Mouse (Mus musculus) frontal cortex, adult 2 months (tissue): ENCODE measurements at regions not wholly inside any gene's neighbourhood (a gene's known extent, or its start where the extent isn't known, plus 50 kb on each side); places are given as distances from the start of the nearest gene placed in this dataset.
A peak's percentile ranks its signal among the peaks of the same experiment; 100 is the strongest.
"Not testable (repeated sequence)": the region's sequence is repeated elsewhere in the genome, so short reads cannot be mapped to it uniquely, and the experiment has no call there.

ENCODE experiments used
- DNase-seq, 2 experiments: peaks; one replicate each; pipeline ENCODE4 v3.0.0; 2022; ENCODE audit warnings: low spot score in 1 of 2; ENCODE audit errors: extremely low spot score in 1 of 2

- DNase-seq = peak in 1 of 2 experiments; percentile 63
These were observed 112.7 kb upstream of the Grin3a start for GRCm38 (mm10) chr4:49958275-49958674.

DNA sequence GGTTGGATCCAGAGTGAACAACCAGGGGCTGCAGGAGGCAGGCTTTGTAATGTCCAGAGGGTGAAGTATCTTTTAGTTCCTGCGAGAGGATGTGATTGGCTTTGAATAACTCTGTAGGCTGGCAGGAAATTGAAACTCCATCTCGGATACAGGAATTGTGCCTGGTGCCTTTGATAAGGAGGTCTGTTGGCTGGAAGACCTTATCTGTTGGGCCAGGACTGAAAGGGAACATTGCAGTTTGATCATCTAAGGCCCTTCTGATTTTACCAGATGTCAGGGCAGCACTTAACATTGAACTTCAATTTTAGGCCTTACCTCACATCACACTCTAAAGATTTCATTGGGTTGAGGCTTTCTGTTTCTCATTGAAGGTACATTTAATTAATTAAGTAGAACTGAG lies 111.3 kb upstream of the Grin3a start:
- no peak for DNase-seq

DNA sequence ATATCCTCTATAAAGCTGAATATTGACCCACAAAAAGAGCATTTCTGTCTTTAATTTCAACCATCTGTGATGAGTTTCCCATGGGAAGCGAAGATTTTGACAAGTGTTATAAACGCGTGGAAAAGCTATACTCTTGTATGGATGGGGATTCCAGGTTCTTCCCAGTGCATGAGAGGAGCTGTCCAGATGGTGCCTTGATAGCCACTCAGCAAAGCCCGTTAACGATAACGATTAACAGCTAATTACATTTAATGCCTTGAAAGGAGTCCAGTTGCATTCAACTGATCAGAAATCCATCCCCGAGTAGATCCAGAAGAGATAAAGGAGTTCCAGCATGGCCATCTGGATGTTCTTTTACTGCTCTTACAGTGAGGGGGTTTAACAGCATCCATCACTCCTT lies 100.8 kb upstream of the Grin3a start:
- no peak for DNase-seq

DNA sequence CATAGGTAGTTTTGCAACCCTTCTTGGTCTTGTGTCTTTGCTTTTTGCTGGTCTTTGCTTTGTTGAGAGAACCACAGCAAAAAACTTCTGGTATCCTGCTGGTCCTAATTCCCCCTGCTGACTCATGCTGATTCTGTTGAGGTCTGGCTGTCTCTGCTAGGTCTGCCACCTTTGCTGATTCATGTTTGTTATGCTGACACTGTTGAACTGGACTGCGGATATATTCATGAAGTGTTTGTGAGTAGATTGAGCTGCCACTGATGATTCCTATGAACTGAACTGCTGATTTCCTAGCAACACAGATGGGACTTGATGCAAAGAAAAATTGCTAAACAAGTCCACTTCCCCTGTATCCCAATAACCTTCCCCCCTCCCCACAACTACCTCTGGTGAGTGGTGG lies 91.9 kb upstream of the Grin3a start:
- DNase-seq = no peak

- not testable (repeated sequence) for DNase-seq
These were observed 84.1 kb upstream of the Grin3a start for GRCm38 (mm10) chr4:49929636-49930035.

GRCm38 (mm10) chr4:49927045-49927444 lies 81.5 kb upstream of the Grin3a start:
- DNase-seq = no peak

GRCm38 (mm10) chr4:49914221-49914620 lies 68.7 kb upstream of the Grin3a start:
- DNase-seq = peak in 1 of 2 experiments; percentile 16

GRCm38 (mm10) chr4:49913636-49914035 lies 68.1 kb upstream of the Grin3a start:
- peak; percentile 12 to 47 for DNase-seq
